Mouse (Mus musculus) left cerebral cortex, adult 2 months (tissue): ENCODE results near the gene Ppp1r35. TPM values are rescaled to one million over a fixed set of nuclear protein-coding genes. Genes with fewer than 3 reads are reported as not detected.

ENCODE experiments used
- DNase-seq, 2 experiments: peaks; one replicate each; pipeline ENCODE4 v3.0.0; 2021 to 2022; ENCODE audit warnings: low spot score in 2 of 2, mixed read lengths in 1 of 2; ENCODE audit errors: extremely low spot score in 1 of 2
- H3K27ac ChIP-seq: fragments of 200-600 bp; 2 replicates; pipeline ENCODE4 v1.8.1; 2022
- H3K4me3 ChIP-seq: fragments of 200-600 bp; 2 replicates; pipeline ENCODE4 v1.8.1; 2022
- CTCF ChIP-seq: fragments of 200-600 bp; IDR thresholded peaks from 2 replicates; pipeline ENCODE4 v1.8.1; 2022; ENCODE audit warnings: antibody characterized with exemption, mild to moderate bottlenecking, moderate library complexity
- intact Hi-C: fragments of 180-260 bp; cut with DNase I; formaldehyde crosslinking; loops from one replicate; pipeline ENCODE4 v1.15.1; 2025
- total RNA-seq, 2 experiments: library from RNA; stranded (reverse); gene quantifications; 2 replicates each; pipeline ENCODE4 v1.2.3; 2021

The Ppp1r35 gene
- total RNA-seq, 2 experiments from 2014 or later, result 22.8 to 25.6 TPM

DNA sequence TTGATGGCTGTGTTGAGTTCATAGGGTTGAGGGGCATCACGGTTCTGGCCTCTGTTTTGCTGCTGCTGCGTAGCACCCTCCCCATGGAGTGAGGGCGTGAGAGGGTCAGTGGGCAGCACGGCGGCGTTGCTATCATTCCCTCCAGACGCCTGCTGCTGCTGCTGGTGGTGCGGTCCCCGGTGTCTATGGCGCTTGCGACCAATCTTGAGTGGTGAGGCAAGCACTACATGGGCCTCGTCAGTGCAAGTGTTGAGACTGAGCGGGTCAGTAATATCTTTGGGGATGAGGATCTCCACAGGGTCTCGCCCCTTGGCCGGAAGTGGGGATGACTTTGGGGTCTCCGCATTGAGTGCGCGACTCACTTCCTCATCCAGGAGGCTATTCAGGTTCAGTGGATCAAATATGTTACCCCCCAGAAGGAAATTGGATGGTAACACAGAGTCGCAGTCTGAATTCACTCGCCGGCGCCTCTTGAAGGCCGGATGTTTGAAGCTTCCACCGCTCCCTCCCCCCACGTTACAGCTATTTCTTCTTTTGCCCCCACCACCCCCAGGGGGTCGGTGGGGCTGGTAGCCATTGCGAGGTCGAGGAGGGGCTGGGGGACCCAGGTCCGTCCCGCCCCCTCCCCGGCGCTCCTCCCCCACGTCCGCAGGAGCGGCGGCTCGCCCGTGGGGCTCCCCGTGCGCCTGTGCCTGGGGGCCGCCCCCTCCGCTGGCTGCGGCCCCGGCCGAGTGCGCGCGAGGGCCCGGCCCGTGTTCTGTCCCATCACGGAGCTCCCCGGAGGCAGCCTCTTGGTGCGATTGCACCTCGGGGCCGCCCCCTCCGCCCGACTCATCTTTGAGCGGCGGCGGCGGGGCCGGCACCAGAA is 6.7 kb downstream of the Ppp1r35 start:
- peak in 1 of 2 experiments; percentile 51 for DNase-seq
- H3K4me3 ChIP-seq, result peak overlapping the region; percentile 92
- intact Hi-C loops, result loop anchor here (5.0 to 10.0 kb wide), 2 partner anchors 329 to 372 kb away; partner anchors contain the start of genes Zfp113 and Zscan21
- no peak for TF ChIP-seq CTCF
- H3K27ac ChIP-seq, result peak overlapping the region; percentile 96

DNA sequence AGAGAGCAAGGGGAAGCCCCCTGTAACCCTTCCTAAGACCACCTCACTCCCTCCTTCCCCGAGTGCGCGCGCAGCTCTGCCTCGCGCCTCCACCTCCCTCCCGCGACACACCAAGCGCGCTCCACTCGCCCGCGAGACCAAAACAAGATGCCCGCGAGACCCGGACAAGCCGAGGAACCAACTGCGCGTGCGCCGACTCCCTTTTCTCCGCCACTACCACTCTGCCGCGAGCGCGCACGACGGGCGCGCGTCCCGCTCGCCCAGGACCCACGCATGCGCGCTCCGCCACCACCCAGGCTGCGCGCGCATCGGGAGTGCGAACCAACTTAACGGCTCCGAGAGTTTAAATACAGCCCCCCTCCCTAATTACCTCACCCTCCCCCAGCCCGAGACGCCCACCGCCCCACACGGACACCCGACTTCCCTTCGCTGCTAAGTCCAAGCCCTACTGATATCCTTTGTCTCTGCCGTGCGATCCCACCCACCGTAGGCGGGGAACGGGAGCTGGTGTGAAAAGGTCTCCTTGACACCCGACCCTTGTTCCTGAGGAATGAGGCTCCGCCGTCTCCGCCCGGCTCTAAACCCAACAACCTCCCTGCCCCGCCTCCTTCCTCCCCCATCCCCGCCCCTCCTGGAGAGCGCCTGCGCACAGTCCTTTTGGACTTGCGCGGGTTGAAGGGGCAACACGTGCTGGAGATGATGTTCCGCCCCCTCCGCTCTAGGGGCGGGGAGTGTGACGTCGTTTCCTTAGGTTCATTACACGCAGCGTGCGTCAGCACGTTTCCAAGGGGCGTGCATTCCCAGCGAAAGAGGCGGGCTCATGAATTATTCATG is 7.7 kb downstream of the Ppp1r35 start:
- TF ChIP-seq CTCF, result no peak
- H3K27ac ChIP-seq, result peak overlapping the region; percentile 98
- intact Hi-C loops, result loop anchor here (5.0 to 10.0 kb wide), 2 partner anchors 328 to 371 kb away; partner anchors contain the start of genes Zfp113 and Zscan21
- DNase-seq, result peak; percentile 99
- peak overlapping the region; percentile 92 for H3K4me3 ChIP-seq

DNA sequence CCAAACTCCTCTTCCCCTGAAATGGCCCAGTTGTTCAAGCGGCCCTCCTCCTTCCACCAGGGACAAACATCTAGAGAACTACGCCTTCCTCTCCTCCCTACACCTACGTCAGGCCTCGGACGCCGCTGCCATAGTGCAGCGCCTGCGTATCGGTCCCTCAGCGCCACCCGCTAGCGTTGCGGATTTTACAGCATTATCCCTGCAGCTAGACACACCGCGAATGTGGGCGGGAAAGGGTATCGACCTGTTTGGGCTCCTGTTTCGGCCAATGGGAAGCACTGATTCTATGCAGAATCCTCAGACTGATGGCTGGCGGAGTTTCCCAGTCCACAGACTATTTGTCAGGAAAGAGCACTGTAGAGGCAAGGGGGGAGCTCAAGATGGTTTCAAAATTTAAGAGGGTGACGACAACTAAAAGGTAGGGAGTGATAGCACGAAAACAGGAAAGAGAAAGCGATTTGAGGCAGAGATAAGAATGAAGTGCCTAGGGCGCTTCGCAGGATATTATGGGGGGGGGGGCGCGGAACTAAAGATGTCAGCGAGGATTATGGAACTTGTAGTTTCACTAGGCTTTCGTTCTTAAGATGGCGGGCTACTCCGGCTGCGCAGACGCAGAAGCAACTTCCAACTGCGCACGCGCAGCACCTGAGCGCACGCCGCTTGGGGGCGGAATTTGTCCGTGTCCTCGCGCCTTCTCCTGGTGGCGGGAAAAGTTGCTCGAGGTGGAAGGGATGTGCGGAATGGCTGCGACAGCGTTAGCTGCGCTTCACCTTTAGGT is 8.7 kb downstream of the Ppp1r35 start, which contains the start of the genes Mepce and Zcwpw1:
Mepce (minus strand) TSS at position 505 of the 778 bp plus-strand sequence.
Zcwpw1 (plus strand) TSS at position 648 of the 778 bp plus-strand sequence.
- Histone ChIP-seq H3K27ac (peak within 1 kb of the TSS; percentile 98), H3K4me3 (peak within 1 kb of the TSS; percentile 92)
- peak; percentile 96 to 97 for DNase-seq
- intact Hi-C loops, result loop anchor here (1.0 to 10.0 kb wide), 3 partner anchors 91 to 370 kb away; partner anchors contain the start of genes Zfp113 and Zscan21
- peak; percentile 70 for TF ChIP-seq CTCF

DNA sequence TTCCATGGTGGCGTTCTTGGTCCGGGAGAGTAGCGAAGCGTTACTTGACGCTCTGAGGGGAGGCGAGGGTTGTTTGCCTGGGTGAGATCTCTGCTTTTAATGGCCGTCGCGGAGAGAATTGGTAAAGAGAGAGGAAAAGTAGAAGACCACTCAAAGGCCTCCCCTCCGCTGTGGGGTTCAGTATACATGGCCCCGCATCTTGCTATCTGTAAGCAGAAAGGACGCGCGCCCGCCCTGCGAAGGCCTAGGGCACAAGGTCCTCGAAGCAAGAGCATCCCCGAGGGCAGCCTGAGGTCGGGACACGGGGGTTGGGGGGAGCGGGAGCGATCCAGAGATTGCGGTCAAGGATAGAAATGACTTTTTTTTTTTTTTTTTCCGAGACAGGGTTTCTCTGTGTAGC is 9.5 kb downstream of the Ppp1r35 start:
- DNase-seq, result peak; percentile 14 to 41
- intact Hi-C loops, result loop anchor here (5.0 to 10.0 kb wide), 2 partner anchors 327 to 369 kb away; partner anchors contain the start of genes Zfp113 and Zscan21
- no peak for TF ChIP-seq CTCF
- H3K27ac ChIP-seq, result no peak overlapping the region
- H3K4me3 ChIP-seq, result peak overlapping the region; percentile 92

DNA sequence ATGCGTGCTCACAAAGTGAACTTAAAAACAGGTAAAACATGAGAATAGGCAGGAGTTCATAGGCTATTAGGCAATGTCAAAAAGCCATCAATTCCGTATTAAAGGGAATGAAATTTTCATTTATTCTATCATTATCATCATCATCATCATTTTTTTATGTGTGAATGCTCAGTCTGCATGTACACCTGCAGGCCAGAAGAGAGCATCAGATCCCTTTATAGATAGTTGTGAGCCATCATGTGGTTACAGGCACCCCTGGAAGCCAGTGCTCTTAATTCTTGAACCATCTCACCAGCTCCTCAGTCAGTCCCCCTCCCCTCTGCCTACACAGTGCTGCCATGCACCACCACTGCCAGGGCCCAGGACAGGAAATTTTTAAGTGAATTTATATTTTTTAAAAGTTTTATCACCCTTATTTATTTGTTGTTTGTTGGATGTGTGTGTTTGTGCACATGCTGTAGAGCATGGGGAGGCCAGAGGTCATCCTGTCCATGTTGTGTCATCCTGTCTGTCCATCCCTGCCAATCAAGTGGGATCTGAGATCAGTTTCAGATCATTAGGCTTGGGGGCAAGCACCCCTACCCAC is 10.4 kb downstream of the Ppp1r35 start:
- H3K4me3 ChIP-seq, result no peak overlapping the region
- no peak for TF ChIP-seq CTCF
- no peak overlapping the region for H3K27ac ChIP-seq
- intact Hi-C loops, result loop anchor here (5.0 to 10.0 kb wide), 2 partner anchors 326 to 368 kb away; partner anchors contain the start of genes Zfp113 and Zscan21
- DNase-seq, result no peak

DNA sequence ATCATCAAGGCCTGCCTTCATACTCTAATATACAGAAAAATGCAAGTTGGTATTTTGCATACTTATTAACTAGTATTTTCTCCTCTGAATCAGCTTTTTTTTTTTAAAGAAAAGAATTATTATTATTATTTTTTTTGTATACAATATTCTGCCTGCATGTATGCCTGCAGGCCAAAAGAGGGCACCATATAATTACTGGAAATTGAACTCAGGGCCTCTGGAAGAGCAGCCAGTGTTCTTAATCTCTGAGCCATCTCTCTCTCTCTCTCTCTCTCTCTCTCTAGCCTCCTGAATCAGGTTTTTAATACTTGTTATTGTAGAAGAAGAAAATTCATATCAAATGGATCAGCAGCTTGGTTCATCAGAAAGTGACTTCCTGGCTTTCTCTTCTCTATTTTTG is 12.9 kb downstream of the Ppp1r35 start:
- peak; percentile 54 for TF ChIP-seq CTCF
- H3K27ac ChIP-seq, result no peak overlapping the region
- no peak overlapping the region for H3K4me3 ChIP-seq
- no peak for DNase-seq
- intact Hi-C loops, result loop anchor here (5.0 to 10.0 kb wide), 2 partner anchors 181 to 303 kb away; no protein-coding TSS in a partner anchor

DNA sequence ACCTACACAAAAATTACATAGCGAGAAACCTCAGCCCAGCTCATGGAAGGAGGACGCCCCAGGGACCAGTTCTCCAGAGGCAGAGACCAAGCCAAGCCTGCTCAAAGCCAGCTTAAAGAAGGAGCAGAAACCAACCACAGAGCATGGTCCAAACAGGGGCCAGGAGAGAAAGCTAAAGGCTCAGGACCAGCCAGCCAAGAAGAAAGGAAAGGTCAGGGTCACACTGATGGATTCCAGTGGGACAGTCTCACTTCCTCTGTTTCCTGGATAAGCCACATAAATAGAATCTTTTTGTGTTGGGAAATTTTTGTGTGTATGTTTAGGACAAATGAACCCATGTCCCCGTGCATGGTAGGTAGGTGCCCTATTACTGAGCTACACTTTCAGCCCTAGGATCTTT is 18.0 kb downstream of the Ppp1r35 start:
- Histone ChIP-seq H3K4me3 (no peak overlapping the region), H3K27ac (no peak overlapping the region)
- intact Hi-C loops, result loop anchor here (10.0 kb wide), 1 partner anchor 298 kb away; no protein-coding TSS in a partner anchor
- DNase-seq, result no peak
- TF ChIP-seq CTCF, result no peak

DNA sequence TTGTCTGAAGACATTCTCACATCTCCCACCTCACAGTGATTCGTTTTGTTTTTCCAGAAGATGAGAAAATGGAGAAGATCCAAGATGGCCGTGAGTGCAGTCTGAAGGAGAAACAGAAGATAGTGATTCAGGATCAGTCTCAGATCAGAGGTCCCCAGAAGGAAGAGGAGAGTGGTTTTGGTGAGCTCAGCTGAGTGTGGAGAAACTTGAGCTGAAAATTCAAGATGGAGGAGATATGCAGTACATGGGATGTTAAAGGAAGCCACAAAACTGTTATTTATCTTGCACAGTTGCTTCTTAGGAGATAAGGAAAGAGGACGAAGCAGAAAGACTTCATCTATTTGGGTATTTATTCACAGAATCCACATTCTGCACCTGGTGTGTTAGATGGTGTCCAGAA is 22.3 kb downstream of the Ppp1r35 start:
- DNase-seq, result no peak
- no peak overlapping the region for H3K4me3 ChIP-seq
- no peak overlapping the region for H3K27ac ChIP-seq
- no peak for TF ChIP-seq CTCF
- intact Hi-C loops, result no loop called here

DNA sequence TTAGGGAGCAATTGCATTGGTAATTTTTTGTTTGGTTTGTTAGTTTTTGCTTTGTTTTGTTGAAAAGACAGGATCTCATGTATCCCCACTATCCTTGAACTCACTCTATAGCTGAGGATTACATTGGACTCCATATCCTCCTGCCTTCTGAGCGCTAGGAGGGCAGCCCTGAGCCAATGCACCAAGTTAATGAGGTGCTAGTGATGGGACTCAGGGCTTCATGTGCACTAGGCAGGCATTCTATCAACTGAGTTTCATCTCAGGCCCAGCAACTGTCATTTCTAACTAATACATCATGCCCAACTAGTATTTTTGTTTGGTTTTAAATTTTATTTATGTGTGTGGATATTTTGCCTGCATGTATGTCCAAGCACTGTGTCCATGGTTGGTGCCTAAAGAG is 27.5 kb downstream of the Ppp1r35 start:
- Histone ChIP-seq H3K27ac (no peak overlapping the region), H3K4me3 (no peak overlapping the region)
- intact Hi-C loops, result no loop called here
- no peak for TF ChIP-seq CTCF
- DNase-seq, result no peak

DNA sequence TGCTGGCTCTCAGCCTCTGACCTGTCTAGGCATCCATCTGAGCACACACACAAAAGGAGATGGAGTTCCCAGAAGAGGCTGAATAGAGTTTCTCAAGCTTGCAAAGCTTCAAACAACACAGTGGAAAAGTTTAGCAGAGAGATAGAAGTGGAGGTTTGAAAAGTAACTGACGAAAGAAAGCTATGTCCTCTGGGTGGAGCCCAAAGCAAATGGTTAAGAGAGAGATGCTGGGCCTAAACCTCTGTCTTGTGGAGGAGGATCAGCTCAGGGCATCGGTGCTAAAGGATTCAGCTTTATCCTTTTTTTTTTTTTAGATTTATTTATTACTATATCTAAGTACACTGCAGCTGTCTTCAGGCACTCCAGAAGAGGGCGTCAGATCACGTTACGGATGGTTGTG is 29.7 kb downstream of the Ppp1r35 start:
- H3K27ac ChIP-seq, result no peak overlapping the region
- no peak for DNase-seq
- no peak for TF ChIP-seq CTCF
- intact Hi-C loops, result no loop called here
- no peak overlapping the region for H3K4me3 ChIP-seq
